Mouse (Mus musculus) midbrain, postnatal 0 days (tissue): ENCODE data around the gene Ccl2. TPM values are rescaled to one million over a fixed set of nuclear protein-coding genes. Genes with fewer than 3 reads are reported as not detected.

Source experiments
- ATAC-seq: fragments of 200-750 bp; cut with Nextera tagmentation; 2 replicates; pipeline ENCODE4 v1.8.0; 2017; ENCODE audit warnings: moderate number of reproducible peaks, mild to moderate bottlenecking, moderate TSS enrichment, moderate library complexity; ENCODE audit not compliant: low FRiP score
- DNase-seq: peaks from one replicate; pipeline ENCODE4 v3.0.0-alpha.2; 2015; ENCODE audit warnings: low spot score
- H3K27ac ChIP-seq: fragments of 300-500 bp; sonication (generic); 2 replicates; pipeline ENCODE4 v1.5.1; 2014; ENCODE audit warnings: low read depth, mild to moderate bottlenecking, low read length, mixed read lengths
- H3K27me3 ChIP-seq: fragments of 300-500 bp; sonication (generic); 2 replicates; pipeline ENCODE4 v1.6.1; 2014; ENCODE audit warnings: low read length, control low read depth, mixed read lengths; ENCODE audit not compliant: insufficient read depth
- H3K36me3 ChIP-seq: fragments of 300-500 bp; sonication (generic); 2 replicates; pipeline ENCODE4 v1.6.1; 2014; ENCODE audit warnings: low read length, control low read depth, mixed read lengths; ENCODE audit not compliant: insufficient read depth
- H3K4me1 ChIP-seq: fragments of 300-500 bp; sonication (generic); 2 replicates; pipeline ENCODE4 v1.6.1; 2014; ENCODE audit warnings: mild to moderate bottlenecking, control low read depth, antibody characterized with exemption, low read length, mixed read lengths; ENCODE audit not compliant: insufficient read depth
- H3K4me2 ChIP-seq: fragments of 300-500 bp; sonication (generic); 2 replicates; pipeline ENCODE4 v1.6.1; 2014; ENCODE audit warnings: low read depth, mild to moderate bottlenecking, low read length, mixed read lengths; ENCODE audit not compliant: poor library complexity, severe bottlenecking
- H3K4me3 ChIP-seq: fragments of 300-500 bp; sonication (generic); 2 replicates; pipeline ENCODE4 v1.5.1; 2014; ENCODE audit warnings: low read depth, mild to moderate bottlenecking, low read length, moderate library complexity
- H3K9ac ChIP-seq: fragments of 300-500 bp; sonication (generic); replicated peaks from 2 replicates; pipeline ENCODE4 v1.6.1; 2014; ENCODE audit warnings: mild to moderate bottlenecking, low read length, moderate library complexity, mixed read lengths; ENCODE audit not compliant: poor library complexity, severe bottlenecking
- H3K9me3 ChIP-seq: fragments of 300-500 bp; sonication (generic); 2 replicates; pipeline ENCODE4 v1.6.1; 2016; ENCODE audit warnings: low read length, control low read depth
- CTCF ChIP-seq: IDR thresholded peaks from 2 replicates; pipeline ENCODE4 v1.5.1; 2016; ENCODE audit warnings: antibody characterized with exemption, mild to moderate bottlenecking
- WGBS: fragments of 180-500 bp; shearing (Covaris S2); extraction: QIAGEN DNeasy Blood & Tissue Kit; methylation state at CpG from one replicate; pipeline ENCODE4 v1.1.7; 2014; 5-methylcytosine and 5-hydroxymethylcytosine counted together
- polyA plus RNA-seq: library from polyadenylated mRNA; unstranded; fragments of >200 nt; fragmentation: Nextera tagmentation; extraction: Ambion mirVana; gene quantifications from 2 replicates; pipeline ENCODE4 v1.2.1, GENCODE M21; 2015
- total RNA-seq: library from RNA; depleted of rRNA; stranded (reverse); fragments of >200 nt; gene quantifications from 2 replicates; pipeline ENCODE4 v1.2.3, GENCODE M21; 2014

Gene Ccl2
- total and polyA plus RNA-seq, 2 experiments from 2014 or later: 1.1 TPM; not detected in 1

GRCm38 (mm10) chr11:82004810-82005209, 30.6 kb upstream of the Ccl2 start:
- H3K4me2 ChIP-seq: no peak overlapping the region
- no peak overlapping the region for H3K9ac ChIP-seq
- 0 out of 2 replicates have a peak, but pooled peaks cover 4% of the 10 kb centered on the region for H3K4me1 ChIP-seq
- no peak overlapping the region for H3K4me3 ChIP-seq
- WGBS: 75% methylated on average over 2 of the region's 2 CpGs
- no peak for TF ChIP-seq CTCF
- ATAC-seq: no peak
- no peaks in the 10 kb centered on the region for H3K27me3 ChIP-seq
- no peaks in the 10 kb centered on the region for H3K36me3 ChIP-seq
- no peak overlapping the region for H3K27ac ChIP-seq
- no peaks in the 10 kb centered on the region for H3K9me3 ChIP-seq
- DNase-seq: no peak

- no peak for TF ChIP-seq CTCF
- Histone ChIP-seq H3K36me3 (no peaks in the 10 kb centered on the region), H3K9me3 (no peaks in the 10 kb centered on the region), H3K27me3 (no peaks in the 10 kb centered on the region), H3K9ac (no peak overlapping the region), H3K27ac (no peak overlapping the region), H3K4me3 (no peak overlapping the region), H3K4me1 (0 out of 2 replicates have a peak, but pooled peaks cover 4% of the 10 kb centered on the region), H3K4me2 (no peak overlapping the region)
- 48% methylated on average over 12 of the region's 12 CpGs for WGBS
- DNase-seq (no peak), ATAC-seq (no peak)
Observed at GRCm38 (mm10) chr11:82006796-82007423, 28.5 kb upstream of the Ccl2 start.

- 91% methylated on average over 3 of the region's 3 CpGs for WGBS
- no peaks in the 10 kb centered on the region for H3K9me3 ChIP-seq
- 0 out of 2 replicates have a peak, but pooled peaks cover 4% of the 10 kb centered on the region for H3K4me1 ChIP-seq
- no peaks in the 10 kb centered on the region for H3K36me3 ChIP-seq
- no peak overlapping the region for H3K27ac ChIP-seq
- H3K9ac ChIP-seq: no peak overlapping the region
- no peaks in the 10 kb centered on the region for H3K27me3 ChIP-seq
- H3K4me2 ChIP-seq: no peak overlapping the region
- TF ChIP-seq CTCF: no peak
- no peak overlapping the region for H3K4me3 ChIP-seq
- DNase-seq (no peak), ATAC-seq (no peak)
Observed at GRCm38 (mm10) chr11:82010115-82010514, 25.3 kb upstream of the Ccl2 start.

GRCm38 (mm10) chr11:82011411-82012193, 23.8 kb upstream of the Ccl2 start:
- Histone ChIP-seq H3K4me1 (0 out of 2 replicates have a peak, but pooled peaks cover 4% of the 10 kb centered on the region), H3K9ac (no peak overlapping the region), H3K36me3 (no peaks in the 10 kb centered on the region), H3K27ac (no peak overlapping the region), H3K9me3 (no peaks in the 10 kb centered on the region), H3K4me3 (no peak overlapping the region), H3K27me3 (no peaks in the 10 kb centered on the region), H3K4me2 (no peak overlapping the region)
- ATAC-seq (no peak), DNase-seq (no peak)
- no peak for TF ChIP-seq CTCF
- WGBS: 63% methylated on average over 8 of the region's 8 CpGs

- Histone ChIP-seq H3K27me3 (no peaks in the 10 kb centered on the region), H3K4me3 (no peak overlapping the region), H3K9me3 (no peaks in the 10 kb centered on the region), H3K4me1 (no peaks in the 10 kb centered on the region), H3K36me3 (no peaks in the 10 kb centered on the region), H3K4me2 (no peak overlapping the region), H3K9ac (no peak overlapping the region), H3K27ac (no peak overlapping the region)
- no peak for TF ChIP-seq CTCF
- ATAC-seq (no peak), DNase-seq (no peak)
- WGBS: 74% methylated on average over 1 of the region's 1 CpGs
Observed at GRCm38 (mm10) chr11:82013756-82014155, 21.6 kb upstream of the Ccl2 start.

GRCm38 (mm10) chr11:82015066-82015465, 20.3 kb upstream of the Ccl2 start:
- no peak for DNase-seq

More at GRCm38 (mm10) chr11:82015066-82015465, 20.3 kb upstream of the Ccl2 start:
- TF ChIP-seq CTCF: no peak
- no peak for ATAC-seq
- H3K27me3 ChIP-seq: no peaks in the 10 kb centered on the region
- no peak overlapping the region for H3K9ac ChIP-seq
- 83% methylated on average over 2 of the region's 2 CpGs for WGBS
- no peak overlapping the region for H3K4me3 ChIP-seq
- H3K9me3 ChIP-seq: no peaks in the 10 kb centered on the region
- no peaks in the 10 kb centered on the region for H3K36me3 ChIP-seq
- no peak overlapping the region for H3K4me2 ChIP-seq
- no peaks in the 10 kb centered on the region for H3K4me1 ChIP-seq
- H3K27ac ChIP-seq: no peak overlapping the region
